Mouse (Mus musculus) stomach, postnatal 0 days (tissue): ENCODE measurements at regions not wholly inside any gene's neighbourhood (a gene's known extent, or its start where the extent isn't known, plus 50 kb on each side); places are given as distances from the start of the nearest gene placed in this dataset.

ENCODE experiments used
- ATAC-seq: fragments of 200-750 bp; cut with Nextera tagmentation; 2 replicates; pipeline ENCODE4 v1.8.0; 2017; ENCODE audit not compliant: low FRiP score, low TSS enrichment
- DNase-seq: peaks from one replicate; pipeline ENCODE4 v3.0.0-alpha.2; 2016; ENCODE audit warnings: low spot score
- H3K27ac ChIP-seq: fragments of 300-500 bp; sonication (generic); replicated peaks from 2 replicates; pipeline ENCODE4 v1.5.1; 2014; ENCODE audit warnings: mild to moderate bottlenecking, control low read depth
- H3K27me3 ChIP-seq: fragments of 300-500 bp; sonication (generic); 2 replicates; pipeline ENCODE4 v1.6.1; 2014; ENCODE audit warnings: low read length; ENCODE audit not compliant: control insufficient read depth, insufficient read depth
- H3K36me3 ChIP-seq: fragments of 300-500 bp; sonication (generic); 2 replicates; pipeline ENCODE4 v1.6.1; 2014; ENCODE audit warnings: low read length, mixed read lengths; ENCODE audit not compliant: control insufficient read depth, insufficient read depth
- H3K4me1 ChIP-seq: fragments of 300-500 bp; sonication (generic); replicated peaks from 2 replicates; pipeline ENCODE4 v1.6.1; 2014; ENCODE audit warnings: antibody characterized with exemption; ENCODE audit not compliant: control insufficient read depth, insufficient read depth
- H3K4me2 ChIP-seq: fragments of 300-500 bp; sonication (generic); replicated peaks from 2 replicates; pipeline ENCODE4 v1.6.1; 2014; ENCODE audit warnings: low read depth, mild to moderate bottlenecking, control low read depth, moderate library complexity
- H3K4me3 ChIP-seq: fragments of 300-500 bp; sonication (generic); 2 replicates; pipeline ENCODE4 v1.5.1; 2014; ENCODE audit warnings: low read depth, low read length, control low read depth
- H3K9ac ChIP-seq: fragments of 300-500 bp; sonication (generic); 2 replicates; pipeline ENCODE4 v1.6.1; 2014; ENCODE audit warnings: mild to moderate bottlenecking, low read length, control low read depth, mixed read lengths
- H3K9me3 ChIP-seq: fragments of 300-500 bp; sonication (generic); 2 replicates; pipeline ENCODE4 v1.6.1; 2016; ENCODE audit warnings: low read length; ENCODE audit not compliant: control insufficient read depth
- CTCF ChIP-seq: IDR thresholded peaks from 2 replicates; pipeline ENCODE4 v1.5.1; 2016; ENCODE audit warnings: antibody characterized with exemption, low read depth, mild to moderate bottlenecking, moderate library complexity
- EP300 ChIP-seq: optimal IDR thresholded peaks from 2 replicates; pipeline ENCODE3; 2016; ENCODE audit warnings: antibody characterized with exemption
- WGBS: fragments of 180-500 bp; shearing (Covaris S2); extraction: QIAGEN DNeasy Blood & Tissue Kit; methylation state at CpG from one replicate; pipeline ENCODE4 v1.1.7; 2014; 5-methylcytosine and 5-hydroxymethylcytosine counted together

- Histone ChIP-seq H3K27me3 (no peaks in the 10 kb centered on the region), H3K4me3 (no peak overlapping the region), H3K27ac (no peak overlapping the region), H3K4me1 (no peaks in the 10 kb centered on the region; the same call in 1 of the 2 replicates), H3K9ac (no peak overlapping the region), H3K36me3 (no peaks in the 10 kb centered on the region), H3K4me2 (no peak overlapping the region), H3K9me3 (no peaks in the 10 kb centered on the region)
- DNase-seq (no peak), ATAC-seq (no peak)
- 78% methylated on average over 11 of the region's 11 CpGs for WGBS
- TF ChIP-seq EP300 (no peak), CTCF (no peak)
Observed at GRCm38 (mm10) chr19:21053597-21054544, 99.9 kb upstream of the Tmc1 start.

GRCm38 (mm10) chr19:21052771-21053170, 98.8 kb upstream of the Tmc1 start:
- Histone ChIP-seq H3K4me2 (no peak overlapping the region), H3K27me3 (no peaks in the 10 kb centered on the region), H3K4me1 (no peaks in the 10 kb centered on the region; the same call in 1 of the 2 replicates), H3K27ac (no peak overlapping the region), H3K36me3 (no peaks in the 10 kb centered on the region), H3K9me3 (no peaks in the 10 kb centered on the region), H3K4me3 (no peak overlapping the region), H3K9ac (no peak overlapping the region)
- WGBS = 87% methylated on average over 3 of the region's 3 CpGs
- DNase-seq = peak; percentile 32
- TF ChIP-seq EP300 (no peak), CTCF (no peak)
- ATAC-seq = no peak

- Histone ChIP-seq H3K4me2 (no peak overlapping the region), H3K27me3 (no peaks in the 10 kb centered on the region), H3K27ac (peak overlapping the region; percentile 77), H3K9me3 (no peaks in the 10 kb centered on the region), H3K9ac (no peak overlapping the region), H3K36me3 (no peaks in the 10 kb centered on the region), H3K4me3 (no peak overlapping the region), H3K4me1 (no peaks in the 10 kb centered on the region; the same call in 1 of the 2 replicates)
- TF ChIP-seq CTCF = no peak
- TF ChIP-seq EP300 = peak; percentile 31
- 51% methylated on average over 4 of the region's 4 CpGs for WGBS
- DNase-seq (no peak), ATAC-seq (peak; percentile 86)
Observed at GRCm38 (mm10) chr19:21051872-21052271, 97.9 kb upstream of the Tmc1 start.

GRCm38 (mm10) chr19:21050994-21051721, 97.2 kb upstream of the Tmc1 start:
- no peak overlapping the region for H3K4me2 ChIP-seq
- peak overlapping the region; percentile 77 for H3K27ac ChIP-seq
- no peaks in the 10 kb centered on the region for H3K36me3 ChIP-seq
- H3K9me3 ChIP-seq = no peaks in the 10 kb centered on the region
- TF ChIP-seq EP300 (no peak), CTCF (no peak)
- no peaks in the 10 kb centered on the region; the same call in 1 of the 2 replicates for H3K4me1 ChIP-seq
- no peak for DNase-seq
- H3K4me3 ChIP-seq = no peak overlapping the region
- WGBS = 64% methylated on average over 9 of the region's 9 CpGs
- ATAC-seq = 0 out of 2 replicates have a peak, but pooled peaks have one; percentile 15
- H3K27me3 ChIP-seq = no peaks in the 10 kb centered on the region
- H3K9ac ChIP-seq = no peak overlapping the region

- no peaks in the 10 kb centered on the region for H3K27me3 ChIP-seq
- H3K9ac ChIP-seq = no peak overlapping the region
- H3K4me2 ChIP-seq = no peak overlapping the region
- no peaks in the 10 kb centered on the region; the same call in 1 of the 2 replicates for H3K4me1 ChIP-seq
- DNase-seq (no peak), ATAC-seq (no peak)
- H3K36me3 ChIP-seq = no peaks in the 10 kb centered on the region
- no peak overlapping the region for H3K4me3 ChIP-seq
- TF ChIP-seq CTCF (no peak), EP300 (no peak)
- no peak overlapping the region for H3K27ac ChIP-seq
- no peaks in the 10 kb centered on the region for H3K9me3 ChIP-seq
Observed at GRCm38 (mm10) chr19:21049301-21049700, 95.3 kb upstream of the Tmc1 start.
